Mouse (Mus musculus) lung, embryonic 14.5 days (tissue): ENCODE measurements at regions not wholly inside any gene's neighbourhood (a gene's known extent, or its start where the extent isn't known, plus 50 kb on each side); places are given as distances from the start of the nearest gene placed in this dataset.

Experiments used
- ATAC-seq: fragments of 200-750 bp; cut with Nextera tagmentation; 2 replicates; pipeline ENCODE4 v1.8.0; 2017; ENCODE audit warnings: mild to moderate bottlenecking, moderate TSS enrichment, moderate library complexity; ENCODE audit not compliant: insufficient read depth
- DNase-seq: peaks from one replicate; pipeline ENCODE4 v3.0.0-alpha.2; 2015
- H3K27ac ChIP-seq: fragments of 300-500 bp; sonication (generic); 2 replicates; pipeline ENCODE4 v1.5.1; 2014; ENCODE audit warnings: low read depth, mild to moderate bottlenecking, moderate library complexity
- H3K27me3 ChIP-seq: fragments of 300-500 bp; sonication (generic); 2 replicates; pipeline ENCODE4 v1.6.1; 2014; ENCODE audit warnings: low read length, control low read depth; ENCODE audit not compliant: insufficient read depth
- H3K36me3 ChIP-seq: fragments of 300-500 bp; sonication (generic); 2 replicates; pipeline ENCODE4 v1.6.1; 2014; ENCODE audit warnings: control low read depth; ENCODE audit not compliant: insufficient read depth
- H3K4me1 ChIP-seq: fragments of 300-500 bp; sonication (generic); 2 replicates; pipeline ENCODE4 v1.6.1; 2014; ENCODE audit warnings: antibody characterized with exemption, control low read depth; ENCODE audit not compliant: insufficient read depth
- H3K4me2 ChIP-seq: fragments of 300-500 bp; sonication (generic); 2 replicates; pipeline ENCODE4 v1.6.1; 2014; ENCODE audit warnings: mild to moderate bottlenecking
- H3K4me3 ChIP-seq: fragments of 300-500 bp; sonication (generic); 2 replicates; pipeline ENCODE4 v1.5.1; 2014; ENCODE audit warnings: low read depth, low read length
- H3K9ac ChIP-seq: fragments of 300-500 bp; sonication (generic); 2 replicates; pipeline ENCODE4 v1.6.1; 2014
- H3K9me3 ChIP-seq: fragments of 300-500 bp; sonication (generic); 2 replicates; pipeline ENCODE4 v1.6.1; 2016; ENCODE audit warnings: low read depth, low read length, control low read depth
- CTCF ChIP-seq: IDR thresholded peaks from 2 replicates; pipeline ENCODE4 v1.5.1; 2016; ENCODE audit warnings: antibody characterized with exemption, low read depth
- WGBS: fragments of 180-500 bp; shearing (Covaris S2); extraction: QIAGEN DNeasy Blood & Tissue Kit; methylation state at CpG from one replicate; pipeline ENCODE4 v1.1.7; 2014; 5-methylcytosine and 5-hydroxymethylcytosine counted together

GRCm38 (mm10) chr1:122273579-122273978 lies 705.8 kb upstream of the Ddx18 start:
- H3K4me3 ChIP-seq: no peak overlapping the region
- no peaks in the 10 kb centered on the region for H3K36me3 ChIP-seq
- no peaks in the 10 kb centered on the region for H3K27me3 ChIP-seq
- TF ChIP-seq CTCF: no peak
- H3K4me2 ChIP-seq: no peak overlapping the region
- 91% methylated on average over 2 of the region's 2 CpGs for WGBS
- H3K9ac ChIP-seq: no peak overlapping the region
- no peak overlapping the region for H3K27ac ChIP-seq
- no peak for ATAC-seq
- no peaks in the 10 kb centered on the region for H3K9me3 ChIP-seq
- no peak for DNase-seq
- no peaks in the 10 kb centered on the region for H3K4me1 ChIP-seq

GRCm38 (mm10) chr1:122243031-122243430 lies 675.2 kb upstream of the Ddx18 start:
- H3K4me3 ChIP-seq: no peak overlapping the region
- TF ChIP-seq CTCF: no peak
- H3K36me3 ChIP-seq: no peaks in the 10 kb centered on the region
- no peak overlapping the region for H3K4me2 ChIP-seq
- H3K9ac ChIP-seq: no peak overlapping the region
- no peaks in the 10 kb centered on the region for H3K9me3 ChIP-seq
- DNase-seq (no peak), ATAC-seq (no peak)
- no peaks in the 10 kb centered on the region for H3K4me1 ChIP-seq
- H3K27me3 ChIP-seq: no peaks in the 10 kb centered on the region
- 82% methylated on average over 2 of the region's 2 CpGs for whole genome bisulfite sequencing
- H3K27ac ChIP-seq: no peak overlapping the region

GRCm38 (mm10) chr1:122241511-122241910 lies 673.7 kb upstream of the Ddx18 start:
- H3K9me3 ChIP-seq: no peaks in the 10 kb centered on the region
- no peak for ATAC-seq
- no peaks in the 10 kb centered on the region for H3K27me3 ChIP-seq
- no peak for TF ChIP-seq CTCF
- DNase-seq: no peak
- no peaks in the 10 kb centered on the region for H3K4me1 ChIP-seq
- H3K9ac ChIP-seq: no peak overlapping the region
- H3K27ac ChIP-seq: no peak overlapping the region
- no peaks in the 10 kb centered on the region for H3K36me3 ChIP-seq
- 83% methylated on average over 3 of the region's 3 CpGs for WGBS
- no peak overlapping the region for H3K4me3 ChIP-seq
- H3K4me2 ChIP-seq: no peak overlapping the region

- no peak overlapping the region for H3K4me3 ChIP-seq
- H3K9me3 ChIP-seq: no peaks in the 10 kb centered on the region
- no peaks in the 10 kb centered on the region for H3K36me3 ChIP-seq
- no peaks in the 10 kb centered on the region for H3K4me1 ChIP-seq
- DNase-seq (peak; percentile 9), ATAC-seq (peak; percentile 63; the same call in 1 of the 2 replicates)
- H3K4me2 ChIP-seq: no peak overlapping the region
- H3K27ac ChIP-seq: no peak overlapping the region
- no peak overlapping the region for H3K9ac ChIP-seq
- no peaks in the 10 kb centered on the region for H3K27me3 ChIP-seq
- no peak for TF ChIP-seq CTCF
- WGBS: 39% methylated on average over 4 of the region's 4 CpGs
Observed at GRCm38 (mm10) chr1:122230442-122230841, 662.7 kb upstream of the Ddx18 start.

GRCm38 (mm10) chr1:122212484-122212883 lies 644.7 kb upstream of the Ddx18 start:
- no peak for TF ChIP-seq CTCF
- peak; percentile 98 for ATAC-seq
- no peaks in the 10 kb centered on the region for H3K4me1 ChIP-seq
- WGBS: 27% methylated on average over 2 of the region's 2 CpGs
- no peak overlapping the region for H3K4me2 ChIP-seq
- H3K4me3 ChIP-seq: no peak overlapping the region
- peak; percentile 97 for DNase-seq
- no peak overlapping the region for H3K9ac ChIP-seq
- no peaks in the 10 kb centered on the region for H3K36me3 ChIP-seq
- H3K27ac ChIP-seq: no peak overlapping the region
- no peaks in the 10 kb centered on the region for H3K9me3 ChIP-seq
- H3K27me3 ChIP-seq: no peaks in the 10 kb centered on the region

GRCm38 (mm10) chr1:122208619-122209018 lies 640.8 kb upstream of the Ddx18 start:
- ATAC-seq: no peak
- Histone ChIP-seq H3K4me3 (no peak overlapping the region), H3K4me1 (no peaks in the 10 kb centered on the region), H3K27ac (no peak overlapping the region), H3K27me3 (no peaks in the 10 kb centered on the region), H3K9ac (no peak overlapping the region), H3K4me2 (no peak overlapping the region), H3K36me3 (no peaks in the 10 kb centered on the region), H3K9me3 (no peaks in the 10 kb centered on the region)
- no peak for DNase-seq
- no peak for TF ChIP-seq CTCF
- 81% methylated on average over 2 of the region's 2 CpGs for WGBS

- no peaks in the 10 kb centered on the region for H3K36me3 ChIP-seq
- 67% methylated on average over 2 of the region's 2 CpGs for WGBS
- H3K4me2 ChIP-seq: no peak overlapping the region
- H3K9ac ChIP-seq: no peak overlapping the region
- DNase-seq: peak; percentile 6
- H3K27me3 ChIP-seq: no peaks in the 10 kb centered on the region
- ATAC-seq: no peak
- no peaks in the 10 kb centered on the region for H3K4me1 ChIP-seq
- no peak overlapping the region for H3K4me3 ChIP-seq
- H3K9me3 ChIP-seq: no peaks in the 10 kb centered on the region
- TF ChIP-seq CTCF: peak; percentile 32; the same call in 1 of the 2 replicates
- no peak overlapping the region for H3K27ac ChIP-seq
Observed at GRCm38 (mm10) chr1:122169547-122169946, 601.8 kb upstream of the Ddx18 start.

- TF ChIP-seq CTCF: no peak
- Histone ChIP-seq H3K27ac (no peak overlapping the region), H3K4me2 (no peak overlapping the region), H3K27me3 (no peaks in the 10 kb centered on the region), H3K4me3 (no peak overlapping the region), H3K9me3 (no peaks in the 10 kb centered on the region), H3K9ac (no peak overlapping the region), H3K36me3 (no peaks in the 10 kb centered on the region), H3K4me1 (no peaks in the 10 kb centered on the region)
- ATAC-seq (no peak), DNase-seq (no peak)
- 82% methylated on average over 1 of the region's 1 CpGs for WGBS
Observed at GRCm38 (mm10) chr1:122161798-122162197, 594.0 kb upstream of the Ddx18 start.
